Mouse (Mus musculus): ENCODE results near the gene Gm826.
A peak's percentile ranks its signal among the peaks of the same experiment; 100 is the strongest.

Gene Gm826

DNA sequence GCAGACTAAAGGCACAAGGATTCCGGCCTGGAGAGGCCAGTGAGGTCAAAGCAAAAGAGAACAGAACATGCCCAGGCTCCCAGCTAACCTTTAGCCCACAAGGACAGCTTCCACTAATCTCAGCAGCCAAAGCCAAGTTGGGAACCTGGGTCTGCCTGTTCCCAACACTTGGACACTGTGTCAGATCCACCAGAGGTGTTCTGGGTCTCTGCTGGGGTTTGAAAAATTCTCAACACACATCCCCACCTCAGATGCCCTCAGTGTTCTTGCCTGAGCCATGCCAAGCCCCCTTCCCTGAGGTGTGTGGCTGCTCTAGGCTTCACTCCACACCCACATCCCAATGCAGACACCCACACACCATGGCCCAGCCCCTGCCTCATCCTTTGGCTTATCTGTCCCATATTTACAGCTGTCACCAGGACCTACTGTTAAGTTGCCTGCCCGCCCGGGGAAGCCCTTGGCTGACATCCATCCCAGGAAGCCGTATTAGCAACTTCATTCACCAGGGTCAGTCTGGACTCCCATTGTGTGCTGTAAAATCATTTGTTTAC, at the start of gene Gm826:
Gm826 (minus strand) TSS at position 52 of the 551 bp plus-strand sequence.
- no peak for DNase-seq

DNA sequence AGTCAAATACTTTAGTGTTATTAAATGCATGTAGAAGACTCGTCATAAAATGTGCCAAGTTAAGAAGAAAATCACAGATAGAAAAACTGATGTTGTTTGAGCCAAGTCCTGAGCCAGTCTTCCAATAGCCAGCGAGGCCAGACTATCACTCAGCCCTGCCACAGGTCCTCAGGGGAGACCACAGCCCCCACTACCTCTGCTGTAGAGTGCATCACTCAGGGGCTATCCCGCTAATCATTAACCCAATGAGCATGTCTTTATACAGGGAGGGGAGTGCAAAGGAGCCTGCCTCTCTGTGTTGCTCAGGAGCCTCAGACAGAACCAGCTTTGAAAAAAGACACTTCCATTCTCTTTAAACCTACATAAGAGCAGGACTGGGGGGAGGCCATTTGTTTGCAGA, 49.5 kb upstream of the Gm826 start:
- DNase-seq, result no peak

GRCm38 (mm10) chr2:160378271-160378670, 44.3 kb upstream of the Gm826 start:
- no peak for DNase-seq

GRCm38 (mm10) chr2:160376236-160376635, 42.3 kb upstream of the Gm826 start:
- no peak for DNase-seq

DNA sequence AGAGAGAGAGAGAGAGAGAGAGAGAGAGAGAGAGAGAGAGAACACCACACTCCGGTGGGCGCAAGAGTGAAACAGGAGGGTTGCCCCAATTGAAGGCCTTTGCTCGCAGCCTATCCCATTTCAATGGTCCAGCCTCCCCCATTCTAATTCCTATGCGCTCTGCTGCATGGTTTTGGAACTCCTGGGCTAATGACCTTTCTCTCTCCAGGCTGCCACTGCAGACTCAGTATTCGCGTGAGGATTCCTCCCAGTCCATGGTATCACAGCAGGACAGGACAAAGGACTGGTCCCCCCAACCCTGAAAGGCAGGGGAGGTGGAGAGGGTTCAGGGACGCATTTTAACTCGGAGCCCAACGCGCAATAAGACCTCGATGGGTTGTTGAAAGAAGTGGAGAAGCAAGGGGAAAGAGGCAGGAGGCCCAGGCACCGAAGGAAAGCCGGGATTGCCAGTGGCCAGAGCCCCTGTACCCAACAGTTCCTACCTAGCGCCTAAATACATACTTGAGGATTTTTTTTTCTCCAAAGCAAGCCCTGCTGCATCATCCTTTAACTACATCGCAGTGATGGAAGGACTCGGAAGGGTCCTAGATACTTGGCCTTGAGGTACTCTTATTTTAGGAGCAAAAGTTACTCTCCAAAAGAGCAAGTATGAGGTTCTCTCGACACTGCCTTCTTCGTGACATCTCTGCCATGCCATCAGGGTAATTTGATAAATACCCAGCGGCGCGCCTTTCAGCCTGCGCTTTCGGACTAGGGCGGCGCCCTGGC, 35.9 kb upstream of the Gm826 start:
- DNase-seq, result no peak

GRCm38 (mm10) chr2:160368422-160369357, 34.7 kb upstream of the Gm826 start:
- DNase-seq, result no peak

DNA sequence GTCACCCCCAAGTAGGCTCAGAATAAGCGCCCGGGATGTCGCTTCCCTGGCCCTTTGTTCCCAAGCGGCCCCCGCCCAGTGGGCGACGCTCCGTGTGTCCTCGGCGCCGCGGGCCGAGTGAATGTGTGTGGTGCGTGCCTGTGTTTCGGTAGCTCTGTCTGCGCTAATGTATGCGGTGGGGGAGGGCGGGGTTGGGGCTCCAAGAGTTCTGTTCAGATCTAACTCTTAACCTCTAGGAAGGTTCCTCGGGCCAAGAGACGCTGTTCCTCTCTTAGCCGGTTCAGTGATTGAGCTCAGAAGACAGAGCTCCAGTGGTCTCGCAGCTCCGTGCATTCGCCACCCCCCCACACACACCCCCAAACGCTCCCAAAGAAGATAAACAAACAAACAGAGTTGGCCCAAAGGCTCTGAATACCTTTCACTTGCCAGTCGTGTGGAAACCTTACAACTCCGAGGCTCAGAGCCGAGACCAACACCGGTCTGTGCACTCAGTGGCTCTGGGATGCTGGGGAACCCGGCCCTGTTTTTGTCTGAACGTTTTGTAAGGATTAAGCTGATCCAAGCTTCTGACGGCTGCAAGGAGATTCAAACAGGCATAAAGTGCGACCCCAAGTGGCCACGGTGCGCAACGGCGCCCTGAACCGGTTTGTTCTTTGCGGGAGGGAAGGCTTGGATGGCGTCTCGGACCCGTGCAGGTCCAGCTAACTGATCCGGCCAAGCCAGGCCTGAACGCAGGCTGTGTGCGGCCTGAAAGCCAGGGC, 33.7 kb upstream of the Gm826 start:
- DNase-seq, result peak; percentile 87

GRCm38 (mm10) chr2:160366980-160367338, 33.0 kb upstream of the Gm826 start, which contains the start of gene Mafb:
TSS of gene Mafb (minus strand) at chr2:160367065.
- peak; percentile 95 for DNase-seq

DNA sequence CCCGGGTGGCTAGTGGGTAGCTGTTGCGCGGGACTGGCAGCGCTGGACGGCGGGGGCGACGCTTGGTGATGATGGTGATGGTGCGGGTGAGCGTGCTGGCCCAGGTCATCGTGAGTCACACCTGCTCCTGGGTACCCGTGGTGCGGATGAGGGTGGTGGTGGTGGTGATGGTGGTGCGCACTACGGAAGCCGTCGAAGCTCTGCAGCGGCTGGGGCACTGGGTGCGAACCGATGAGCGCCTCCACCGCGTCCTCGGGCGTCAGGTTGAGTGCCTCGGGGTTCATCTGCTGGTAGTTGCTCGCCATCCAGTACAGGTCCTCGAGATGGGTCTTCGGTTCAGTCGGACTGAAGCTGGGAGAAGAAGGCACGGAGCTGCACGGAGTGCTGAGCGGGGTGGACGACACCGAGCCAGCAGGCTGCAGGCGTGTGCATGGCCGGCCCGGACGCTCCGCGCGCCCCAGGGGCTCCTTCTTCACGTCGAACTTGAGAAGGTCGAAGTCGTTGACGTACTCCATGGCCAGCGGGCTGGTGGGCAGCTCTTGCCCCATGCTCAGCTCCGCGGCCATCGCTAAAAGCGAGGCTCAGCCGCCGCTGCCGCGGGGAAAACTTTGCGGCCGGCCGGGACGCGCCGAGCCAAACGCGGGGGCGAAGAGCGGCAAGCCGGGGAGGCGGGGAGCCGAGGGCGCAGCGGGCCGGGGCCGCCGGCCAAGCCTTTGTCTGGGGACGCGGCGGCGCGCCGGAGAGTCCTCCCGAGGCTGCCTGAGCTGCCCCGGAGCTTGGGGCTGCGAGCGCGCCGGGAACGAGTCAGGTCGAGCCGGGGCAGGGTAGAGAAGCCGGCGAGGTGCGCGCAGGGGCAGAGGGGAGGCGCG, 32.4 kb upstream of the Gm826 start:
- DNase-seq, result no peak

DNA sequence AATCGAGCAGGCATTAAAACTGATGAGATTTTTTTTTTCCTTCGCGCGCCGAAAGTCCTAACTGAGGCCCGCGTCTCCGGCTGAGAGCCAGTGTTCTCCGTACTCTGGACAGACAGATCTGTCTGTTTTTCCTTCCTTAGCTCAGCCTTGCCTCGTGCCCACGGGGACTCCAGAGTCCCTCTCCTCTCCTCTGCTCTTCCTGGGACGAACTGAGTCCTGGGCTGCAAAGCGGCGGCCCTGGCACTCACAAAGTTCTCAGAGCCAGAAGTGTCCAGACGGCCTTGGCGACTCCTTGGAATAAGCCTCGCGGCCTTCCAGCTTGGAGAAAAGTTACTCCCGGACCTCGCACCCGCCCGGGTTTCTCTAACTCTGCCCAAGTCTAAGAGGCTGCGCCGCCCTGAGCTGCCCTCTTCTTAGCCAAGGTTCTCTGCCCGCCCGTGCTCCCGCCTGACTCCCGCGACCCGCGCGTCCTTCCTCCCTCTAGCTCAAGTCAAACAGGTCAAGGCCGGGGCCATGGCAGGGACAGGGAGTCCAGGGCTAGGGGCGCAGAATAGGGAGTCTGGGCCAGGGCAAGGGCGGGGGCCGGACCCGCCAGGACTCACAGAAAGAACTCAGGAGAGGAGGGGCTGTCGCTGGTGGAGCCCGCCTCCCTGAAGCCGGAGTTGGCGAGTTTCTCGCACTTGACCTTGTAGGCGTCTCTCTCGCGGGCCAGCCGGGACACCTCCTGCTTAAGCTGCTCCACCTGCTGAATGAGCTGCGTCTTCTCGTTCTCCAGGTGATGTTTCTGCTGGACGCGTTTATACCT, 31.3 kb upstream of the Gm826 start:
- no peak for DNase-seq

- no peak for DNase-seq
Observed at GRCm38 (mm10) chr2:160364666-160365065, 30.7 kb upstream of the Gm826 start.

GRCm38 (mm10) chr2:160364128-160364650, 30.2 kb upstream of the Gm826 start:
- no peak for DNase-seq

DNA sequence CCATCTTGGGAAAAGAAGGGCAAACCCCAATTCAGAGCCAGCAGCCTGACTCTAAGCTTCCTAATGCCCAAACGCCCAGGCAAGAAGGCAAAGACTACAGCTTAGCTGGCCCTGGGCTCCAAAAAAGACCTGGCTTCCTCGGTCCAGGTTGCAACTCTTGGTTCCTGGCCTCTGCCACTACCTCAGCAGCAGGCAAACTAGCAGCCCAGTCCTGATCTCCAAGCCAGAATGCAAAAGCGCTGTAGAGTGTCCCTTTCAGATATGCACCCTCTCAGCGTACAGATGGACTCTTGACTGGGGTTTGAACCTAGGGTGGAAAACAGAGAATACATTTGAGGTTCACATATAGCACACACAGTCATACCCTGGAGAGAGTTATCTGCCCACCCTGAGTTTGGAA, 29.2 kb upstream of the Gm826 start:
- no peak for DNase-seq

- DNase-seq, result peak; percentile 42
Observed at GRCm38 (mm10) chr2:160361442-160362121, 27.6 kb upstream of the Gm826 start.

- no peak for DNase-seq
Observed at GRCm38 (mm10) chr2:160360234-160360874, 26.4 kb upstream of the Gm826 start.

DNA sequence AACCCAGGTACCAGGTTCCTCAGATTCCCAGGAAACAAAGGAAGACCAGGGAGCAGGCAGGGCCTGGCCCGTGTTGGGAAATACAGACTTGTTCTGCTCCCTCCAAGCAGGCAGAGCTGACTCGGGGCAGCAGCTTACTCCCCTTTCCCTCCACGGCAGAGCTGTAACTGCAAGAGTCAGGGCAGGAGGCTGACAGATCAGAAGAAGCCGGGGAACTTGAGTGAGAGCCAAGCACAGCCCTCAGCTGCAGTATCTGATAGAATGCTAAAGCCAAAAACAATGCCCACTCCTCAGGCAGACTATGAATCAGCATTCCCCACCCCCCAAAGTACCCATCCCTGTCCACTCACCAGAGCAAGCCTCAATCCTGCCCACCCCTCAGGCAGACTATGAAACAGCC, 24.9 kb upstream of the Gm826 start:
- no peak for DNase-seq

- no peak for DNase-seq
Observed at GRCm38 (mm10) chr2:160357442-160357841, 23.5 kb upstream of the Gm826 start.

DNA sequence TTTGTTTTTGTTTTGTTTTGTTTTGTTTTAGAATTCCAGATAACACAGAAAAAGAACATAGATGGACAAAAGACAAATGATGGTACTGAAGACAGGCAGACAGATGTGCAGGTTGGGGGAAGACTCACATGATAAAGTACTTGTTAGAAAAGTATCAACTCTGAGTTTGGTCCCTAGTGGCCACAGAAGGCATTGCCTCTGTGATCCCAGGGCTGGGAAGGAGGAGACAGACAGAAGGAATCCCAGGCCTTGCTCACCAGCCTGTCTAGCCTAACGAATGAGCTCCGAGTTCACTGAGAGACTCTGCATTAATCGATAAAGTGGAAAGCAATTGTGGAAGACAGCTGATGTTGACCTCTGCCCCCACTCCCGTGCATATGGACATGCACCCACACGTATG, 22.2 kb upstream of the Gm826 start:
- peak; percentile 13 for DNase-seq

- no peak for DNase-seq
Observed at GRCm38 (mm10) chr2:160354319-160354718, 20.4 kb upstream of the Gm826 start.

DNA sequence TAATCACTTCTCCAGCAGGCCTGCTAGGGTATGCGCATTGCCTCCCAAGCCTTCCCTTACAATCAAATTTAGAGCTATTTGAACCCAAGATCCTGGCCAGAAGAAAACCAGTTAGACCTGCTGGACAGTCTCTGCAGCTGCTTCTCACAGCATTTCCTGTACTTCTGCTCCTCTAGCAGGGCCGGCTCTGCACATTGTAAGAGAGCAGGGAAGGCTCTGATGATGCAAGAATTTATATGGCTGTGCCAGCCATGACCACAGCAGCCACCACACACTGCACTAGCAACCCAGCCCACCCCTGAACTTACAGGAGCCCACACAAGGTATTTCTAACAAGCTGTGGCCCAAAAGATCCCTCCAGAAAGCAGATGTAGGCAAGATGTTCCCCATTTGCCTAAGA, 19.6 kb upstream of the Gm826 start:
- DNase-seq, result peak; percentile 14

All from layer of hippocampus, adult 9-11 months (tissue).